ENCODE assay signal across 17 mouse cellular contexts in genomic region chr12:29106893-29107719, GRCm38 (mm10).
A peak's percentile ranks its signal among the peaks of the same experiment; 100 is the strongest.
DNase-seq lines count a peak whose midpoint lies in the region; ATAC-seq lines count a peak whose summit lies in the region.
"Had no signal": no experiment of that assay in that cellular context is flagged by ENCODE, and none has a peak within 500 bp of the region (broad histone marks: within the 10 kb centered on the region; RNA-seq: fewer than 3 reads in every experiment).

No protein-coding gene starts in this region.

- DNase-seq in hindbrain, embryonic 10.5 days (ENCODE audit: low spot score) = no peak
- DNase-seq in midbrain, embryonic 10.5 days (ENCODE audit: low spot score) = peak; percentile 40
- no peak for DNase-seq in frontal cortex, adult 2 months (ENCODE audit: extremely low spot score in 1 of 2, low spot score in 1 of 2)
- no peak for DNase-seq in layer of hippocampus, postnatal 25 days (ENCODE audit: extremely low spot score in 1 of 2, low spot score in 1 of 2)
- DNase-seq in kidney, adult 9 months = no peak
- DNase-seq: adrenal gland, adult 2 months; cerebellum, adult 18-20 months; heart, adult 18-20 months; liver; lung, adult 18-20 months; lung, postnatal 4 days had no signal

- no peaks in the 10 kb centered on the region for H3K27me3 ChIP-seq in forebrain, embryonic 12.5 days
- H3K27me3 ChIP-seq in hindbrain, embryonic 10.5 days (ENCODE audit: insufficient read depth, poor library complexity, severe bottlenecking) = 0 out of 2 replicates have a peak, but pooled peaks cover 3% of the 10 kb centered on the region
- peaks cover 45% of the 10 kb centered on the region; the same call in 1 of the 2 replicates for H3K27me3 ChIP-seq in midbrain, embryonic 10.5 days (ENCODE audit: low read depth, poor library complexity, severe bottlenecking)
- no peaks in the 10 kb centered on the region for H3K27me3 ChIP-seq in neural tube, embryonic 14.5 days (ENCODE audit: control insufficient read depth, insufficient read depth, low read length)
- H3K27me3 ChIP-seq: kidney, embryonic 15.5 days had no signal

- H3K9ac ChIP-seq in forebrain, embryonic 12.5 days = no peak overlapping the region
- H3K9ac ChIP-seq in neural tube, embryonic 14.5 days (replicated peaks; ENCODE audit: low read depth, low read length) = peak overlapping the region; percentile 22; the same call in 1 of the 2 replicates
- H3K9ac ChIP-seq: kidney, embryonic 15.5 days had no signal

- H3K4me1 ChIP-seq in forebrain, embryonic 12.5 days = peaks cover 21% of the 10 kb centered on the region
- peaks cover 22% of the 10 kb centered on the region for H3K4me1 ChIP-seq in hindbrain, embryonic 10.5 days (replicated peaks)
- peaks cover 31% of the 10 kb centered on the region for H3K4me1 ChIP-seq in midbrain, embryonic 10.5 days
- peaks cover 14% of the 10 kb centered on the region; the same call in 1 of the 2 replicates for H3K4me1 ChIP-seq in neural tube, embryonic 14.5 days (ENCODE audit: control insufficient read depth, insufficient read depth, low read length)
- H3K4me1 ChIP-seq: kidney, embryonic 15.5 days had no signal

- no peaks in the 10 kb centered on the region for H3K36me3 ChIP-seq in forebrain, embryonic 12.5 days (replicated peaks)
- H3K36me3 ChIP-seq in hindbrain, embryonic 10.5 days = no peaks in the 10 kb centered on the region
- H3K36me3 ChIP-seq in midbrain, embryonic 10.5 days = no peaks in the 10 kb centered on the region
- no peaks in the 10 kb centered on the region for H3K36me3 ChIP-seq in neural tube, embryonic 14.5 days (ENCODE audit: control insufficient read depth, insufficient read depth, low read length)
- H3K36me3 ChIP-seq: G1E; kidney, embryonic 15.5 days had no signal

- H3K27ac ChIP-seq in forebrain, embryonic 12.5 days = peak overlapping the region; percentile 78
- H3K27ac ChIP-seq in hindbrain, embryonic 10.5 days = 0 out of 2 replicates have a peak overlapping the region, but pooled peaks have one; percentile 1
- peak overlapping the region; percentile 67 for H3K27ac ChIP-seq in midbrain, embryonic 10.5 days (replicated peaks)
- peak overlapping the region; percentile 79 for H3K27ac ChIP-seq in neural tube, embryonic 14.5 days (ENCODE audit: low read depth, low read length)
- H3K27ac ChIP-seq: kidney, embryonic 15.5 days; layer of hippocampus, adult 2 months had no signal

- WGBS in forebrain, embryonic 12.5 days = 48% methylated on average over 16 of the region's 16 CpGs
- WGBS in hindbrain, embryonic 10.5 days = 71% methylated on average over 16 of the region's 16 CpGs
- 67% methylated on average over 16 of the region's 16 CpGs for WGBS in midbrain, embryonic 10.5 days
- WGBS in neural tube, embryonic 14.5 days = 47% methylated on average over 16 of the region's 16 CpGs

- H3K4me2 ChIP-seq in forebrain, embryonic 12.5 days = no peak overlapping the region
- H3K4me2 ChIP-seq in neural tube, embryonic 14.5 days (ENCODE audit: low read depth, low read length) = no peak overlapping the region
- H3K4me2 ChIP-seq: kidney, embryonic 15.5 days had no signal

- no peaks in the 10 kb centered on the region for H3K9me3 ChIP-seq in forebrain, embryonic 12.5 days
- H3K9me3 ChIP-seq in hindbrain, embryonic 10.5 days = no peaks in the 10 kb centered on the region
- H3K9me3 ChIP-seq in midbrain, embryonic 10.5 days (replicated peaks) = 0 out of 2 replicates have a peak, but pooled peaks cover 4% of the 10 kb centered on the region
- H3K9me3 ChIP-seq in neural tube, embryonic 14.5 days (ENCODE audit: control insufficient read depth, low read length) = no peaks in the 10 kb centered on the region
- H3K9me3 ChIP-seq: kidney, embryonic 15.5 days had no signal

- H3K4me3 ChIP-seq in forebrain, embryonic 12.5 days (replicated peaks) = no peak overlapping the region
- no peak overlapping the region for H3K4me3 ChIP-seq in hindbrain, embryonic 10.5 days
- no peak overlapping the region for H3K4me3 ChIP-seq in midbrain, embryonic 10.5 days
- no peak overlapping the region for H3K4me3 ChIP-seq in neural tube, embryonic 14.5 days (ENCODE audit: low read depth, low read length)
- H3K4me3 ChIP-seq: kidney, embryonic 15.5 days; layer of hippocampus, adult 2 months had no signal

- ATAC-seq in forebrain, embryonic 12.5 days (ENCODE audit: low FRiP score) = peak; percentile 87
- peak; percentile 72 for ATAC-seq in neural tube, embryonic 14.5 days (ENCODE audit: low read depth)
- ATAC-seq: inflammation-experienced regulatory T-cells, adult 6 months had no signal

Comparison
In these comparisons a context has a peak if more than half of its experiments do, and no peak if none do; other contexts are left out.
1. H3K27ac ChIP-seq: peak in every context shown above with its lines; median percentile 79 in neural tube, embryonic 14.5 days; 78 in forebrain, embryonic 12.5 days; 67 in midbrain, embryonic 10.5 days; 1 in hindbrain, embryonic 10.5 days.